Mouse (Mus musculus): ENCODE data around the gene Sdsl. TPM values are rescaled to one million over a fixed set of nuclear protein-coding genes. Genes with fewer than 3 reads are reported as not detected.

Gene Sdsl
- polyA plus RNA-seq, 1 experiment from 2014 or later = 1.6 TPM

DNA sequence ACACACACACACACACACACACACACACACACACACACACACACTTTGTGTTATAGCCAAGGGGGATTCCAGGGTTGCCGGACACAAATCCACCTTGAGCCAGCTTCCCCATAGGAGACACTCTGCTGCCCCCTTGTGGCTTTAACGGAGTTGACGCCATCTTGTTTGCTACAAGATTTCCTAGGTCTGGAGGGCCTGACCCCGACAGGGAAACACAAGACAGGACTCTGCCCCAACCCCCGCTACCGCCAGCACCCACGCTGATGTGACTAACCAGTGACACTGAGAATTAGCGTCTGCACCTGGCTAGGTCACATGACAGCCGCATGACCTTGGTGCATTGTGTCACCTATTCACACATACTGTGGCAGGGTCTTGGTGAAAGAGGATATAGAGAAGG lies 15.0 kb downstream of the Sdsl start:
- Histone ChIP-seq H3K4me1 (ENCODE audit: control insufficient read depth, insufficient read depth, low read length) (no peaks in the 10 kb centered on the region), H3K27ac (replicated peaks; ENCODE audit: low read depth, low read length) (no peak overlapping the region), H3K27me3 (replicated peaks; ENCODE audit: control insufficient read depth, insufficient read depth, low read length) (no peaks in the 10 kb centered on the region), H3K9ac (ENCODE audit: low read depth, low read length) (no peak overlapping the region), H3K4me3 (ENCODE audit: low read depth, low read length) (no peak overlapping the region), H3K36me3 (ENCODE audit: control insufficient read depth, insufficient read depth, low read length) (no peaks in the 10 kb centered on the region), H3K9me3 (ENCODE audit: control insufficient read depth, low read length) (no peaks in the 10 kb centered on the region), H3K4me2 (ENCODE audit: low read depth, low read length) (no peak overlapping the region)
- ATAC-seq (ENCODE audit: low read depth) (no peak), DNase-seq (ENCODE audit: low spot score) (peak; percentile 81)
- WGBS = 5% methylated on average over 9 of the region's 9 CpGs

DNA sequence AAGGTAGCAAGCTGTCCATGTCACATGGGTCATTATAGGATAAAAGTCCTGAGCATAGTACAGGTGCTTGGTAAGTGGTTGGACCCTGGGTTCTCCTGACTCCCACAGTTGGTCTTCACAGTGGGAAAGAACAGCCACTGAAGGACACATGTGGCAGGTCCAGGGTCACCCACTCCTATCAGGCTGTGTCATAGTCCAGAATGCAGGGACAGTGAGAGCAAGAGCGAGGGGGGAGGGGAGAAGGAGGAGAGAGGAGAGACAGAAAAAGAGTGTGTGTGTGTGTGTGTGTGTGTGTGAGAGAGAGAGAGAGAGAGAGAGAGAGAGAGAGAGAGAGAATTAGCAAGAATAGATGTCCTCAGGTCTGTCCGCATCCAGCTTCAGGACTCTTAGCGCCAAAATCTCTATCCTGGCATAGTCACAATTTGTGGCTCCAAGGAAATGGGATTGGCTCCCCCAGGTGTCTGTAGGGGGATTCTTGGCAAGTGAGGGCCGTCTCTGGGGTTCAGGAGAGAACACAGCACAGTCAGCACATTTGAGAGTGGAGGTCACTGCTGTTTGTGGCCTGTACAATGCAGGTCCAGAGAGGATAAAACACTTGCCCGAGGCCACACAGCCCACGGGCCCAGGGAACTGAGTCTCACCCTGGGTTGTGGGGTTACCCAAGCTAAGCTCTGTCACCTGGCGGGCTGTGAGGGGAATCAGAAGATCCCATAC lies 15.6 kb downstream of the Sdsl start:
- ATAC-seq (ENCODE audit: low read depth) (no peak), DNase-seq (ENCODE audit: low spot score) (no peak)
- Histone ChIP-seq H3K4me1 (ENCODE audit: control insufficient read depth, insufficient read depth, low read length) (no peaks in the 10 kb centered on the region), H3K9me3 (ENCODE audit: control insufficient read depth, low read length) (no peaks in the 10 kb centered on the region), H3K27ac (replicated peaks; ENCODE audit: low read depth, low read length) (no peak overlapping the region), H3K27me3 (replicated peaks; ENCODE audit: control insufficient read depth, insufficient read depth, low read length) (no peaks in the 10 kb centered on the region), H3K36me3 (ENCODE audit: control insufficient read depth, insufficient read depth, low read length) (no peaks in the 10 kb centered on the region), H3K4me2 (ENCODE audit: low read depth, low read length) (no peak overlapping the region), H3K9ac (ENCODE audit: low read depth, low read length) (no peak overlapping the region), H3K4me3 (ENCODE audit: low read depth, low read length) (no peak overlapping the region)
- 43% methylated on average over 7 of the region's 7 CpGs for WGBS

DNA sequence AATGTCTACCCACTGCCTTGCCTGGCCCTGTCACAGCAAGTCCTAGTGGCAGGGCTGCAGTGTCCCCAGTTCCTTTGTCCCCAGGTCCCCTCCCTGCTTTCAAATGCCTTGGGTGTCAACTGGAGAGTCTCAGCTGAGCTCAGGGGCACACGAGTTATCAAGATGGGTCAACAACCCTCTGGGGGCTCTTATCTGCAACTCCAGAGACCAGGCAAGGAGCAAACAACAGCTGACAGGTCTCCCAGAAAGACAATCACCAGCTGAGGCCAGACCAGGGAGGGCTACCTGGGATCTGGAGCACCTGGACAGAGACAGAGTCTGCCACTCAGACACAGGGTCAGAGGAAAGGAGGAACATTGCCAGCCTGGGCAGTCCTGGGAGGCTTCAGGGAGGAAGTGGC lies 16.4 kb downstream of the Sdsl start:
- DNase-seq (ENCODE audit: low spot score) (no peak), ATAC-seq (ENCODE audit: low read depth) (no peak)
- Histone ChIP-seq H3K9me3 (ENCODE audit: control insufficient read depth, low read length) (no peaks in the 10 kb centered on the region), H3K36me3 (ENCODE audit: control insufficient read depth, insufficient read depth, low read length) (no peaks in the 10 kb centered on the region), H3K4me3 (ENCODE audit: low read depth, low read length) (no peak overlapping the region), H3K27ac (replicated peaks; ENCODE audit: low read depth, low read length) (no peak overlapping the region), H3K27me3 (replicated peaks; ENCODE audit: control insufficient read depth, insufficient read depth, low read length) (no peaks in the 10 kb centered on the region), H3K4me2 (ENCODE audit: low read depth, low read length) (no peak overlapping the region), H3K4me1 (ENCODE audit: control insufficient read depth, insufficient read depth, low read length) (no peaks in the 10 kb centered on the region), H3K9ac (ENCODE audit: low read depth, low read length) (no peak overlapping the region)
- 38% methylated on average over 1 of the region's 1 CpGs for WGBS

DNA sequence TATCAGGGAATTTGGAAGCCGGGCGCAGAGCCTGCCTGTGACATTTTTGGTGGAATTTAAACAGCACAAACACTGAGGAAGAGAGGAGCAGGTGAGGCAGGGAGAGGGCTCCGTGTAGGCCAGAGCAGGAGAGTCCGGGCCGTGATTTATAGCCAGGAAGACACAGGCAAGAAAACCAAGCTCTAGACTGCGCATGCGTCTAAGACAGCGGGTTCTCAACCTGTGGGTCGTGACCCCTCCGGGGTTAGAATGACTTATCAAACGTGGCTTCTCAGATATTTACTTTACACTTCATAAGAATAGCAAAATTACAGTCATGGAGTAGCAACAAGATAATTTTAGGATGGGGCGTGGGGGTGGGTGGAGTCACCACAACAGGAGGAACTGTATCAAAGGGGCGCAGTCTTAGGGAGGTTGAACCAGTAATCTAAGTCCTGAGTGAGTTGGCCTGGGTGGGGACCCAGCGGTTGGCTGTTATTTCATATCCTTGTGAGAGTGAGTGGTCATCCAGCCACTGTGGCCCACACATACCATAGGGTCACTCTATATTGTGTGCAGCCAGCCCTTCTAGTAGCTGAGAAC lies 17.8 kb downstream of the Sdsl start:
- DNase-seq (ENCODE audit: low spot score) (no peak), ATAC-seq (ENCODE audit: low read depth) (no peak)
- no peak overlapping the region for H3K4me2 ChIP-seq (ENCODE audit: low read depth, low read length)
- no peak overlapping the region for H3K27ac ChIP-seq (replicated peaks; ENCODE audit: low read depth, low read length)
- no peak overlapping the region for H3K9ac ChIP-seq (ENCODE audit: low read depth, low read length)
- no peaks in the 10 kb centered on the region for H3K4me1 ChIP-seq (ENCODE audit: control insufficient read depth, insufficient read depth, low read length)
- H3K36me3 ChIP-seq (ENCODE audit: control insufficient read depth, insufficient read depth, low read length) = no peaks in the 10 kb centered on the region
- no peaks in the 10 kb centered on the region for H3K27me3 ChIP-seq (replicated peaks; ENCODE audit: control insufficient read depth, insufficient read depth, low read length)
- H3K4me3 ChIP-seq (ENCODE audit: low read depth, low read length) = no peak overlapping the region
- H3K9me3 ChIP-seq (ENCODE audit: control insufficient read depth, low read length) = no peaks in the 10 kb centered on the region
- WGBS = 71% methylated on average over 14 of the region's 14 CpGs

DNA sequence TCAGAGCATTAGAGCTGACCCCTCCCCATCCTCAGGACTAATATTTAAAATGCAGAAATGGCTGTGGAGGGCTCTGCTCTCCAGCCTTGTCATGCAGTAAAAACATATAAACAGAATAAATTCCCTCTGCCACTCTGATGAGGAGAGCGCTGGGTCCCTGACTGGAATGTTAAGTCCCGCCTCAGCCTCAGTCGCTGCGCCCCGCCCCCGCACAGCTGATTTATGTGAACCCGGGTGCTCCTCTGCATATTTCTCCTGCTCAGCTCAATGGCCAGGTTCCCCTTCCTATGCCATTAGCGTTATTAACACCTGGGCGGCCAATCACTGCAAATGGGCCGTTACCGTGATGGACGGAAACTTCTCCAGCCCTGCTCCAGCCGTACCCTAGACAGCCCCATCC lies 25.3 kb downstream of the Sdsl start:
- Histone ChIP-seq H3K27ac (replicated peaks; ENCODE audit: low read depth, low read length) (no peak overlapping the region), H3K4me1 (ENCODE audit: control insufficient read depth, insufficient read depth, low read length) (no peaks in the 10 kb centered on the region), H3K9me3 (ENCODE audit: control insufficient read depth, low read length) (no peaks in the 10 kb centered on the region), H3K9ac (ENCODE audit: low read depth, low read length) (no peak overlapping the region), H3K4me2 (ENCODE audit: low read depth, low read length) (no peak overlapping the region), H3K27me3 (replicated peaks; ENCODE audit: control insufficient read depth, insufficient read depth, low read length) (peaks cover 11% of the 10 kb centered on the region), H3K36me3 (ENCODE audit: control insufficient read depth, insufficient read depth, low read length) (no peaks in the 10 kb centered on the region), H3K4me3 (ENCODE audit: low read depth, low read length) (no peak overlapping the region)
- WGBS = 36% methylated on average over 13 of the region's 13 CpGs
- ATAC-seq (ENCODE audit: low read depth) (no peak), DNase-seq (ENCODE audit: low spot score) (no peak)

DNA sequence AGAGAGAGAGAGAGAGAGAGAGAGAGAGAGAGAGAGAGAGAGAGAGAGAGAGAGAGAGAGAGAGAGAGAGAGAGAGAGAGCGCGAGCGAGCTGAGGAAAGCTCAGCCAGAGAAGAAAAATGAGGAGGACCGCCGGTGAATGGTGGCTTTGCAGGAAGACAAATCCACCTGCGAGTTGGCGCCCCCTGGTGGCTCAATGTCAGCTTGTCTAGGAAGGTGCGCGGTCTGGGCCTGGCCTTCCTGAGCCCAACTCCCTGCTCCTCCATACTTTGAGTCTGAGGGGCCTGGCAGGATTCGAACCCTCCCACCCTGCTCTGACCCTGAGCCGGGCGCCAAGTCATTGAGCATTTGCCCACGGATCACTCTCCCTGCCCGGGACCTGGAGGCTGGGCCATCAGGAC lies 31.9 kb downstream of the Sdsl start:
- peak; percentile 92 for DNase-seq (ENCODE audit: low spot score)

DNA sequence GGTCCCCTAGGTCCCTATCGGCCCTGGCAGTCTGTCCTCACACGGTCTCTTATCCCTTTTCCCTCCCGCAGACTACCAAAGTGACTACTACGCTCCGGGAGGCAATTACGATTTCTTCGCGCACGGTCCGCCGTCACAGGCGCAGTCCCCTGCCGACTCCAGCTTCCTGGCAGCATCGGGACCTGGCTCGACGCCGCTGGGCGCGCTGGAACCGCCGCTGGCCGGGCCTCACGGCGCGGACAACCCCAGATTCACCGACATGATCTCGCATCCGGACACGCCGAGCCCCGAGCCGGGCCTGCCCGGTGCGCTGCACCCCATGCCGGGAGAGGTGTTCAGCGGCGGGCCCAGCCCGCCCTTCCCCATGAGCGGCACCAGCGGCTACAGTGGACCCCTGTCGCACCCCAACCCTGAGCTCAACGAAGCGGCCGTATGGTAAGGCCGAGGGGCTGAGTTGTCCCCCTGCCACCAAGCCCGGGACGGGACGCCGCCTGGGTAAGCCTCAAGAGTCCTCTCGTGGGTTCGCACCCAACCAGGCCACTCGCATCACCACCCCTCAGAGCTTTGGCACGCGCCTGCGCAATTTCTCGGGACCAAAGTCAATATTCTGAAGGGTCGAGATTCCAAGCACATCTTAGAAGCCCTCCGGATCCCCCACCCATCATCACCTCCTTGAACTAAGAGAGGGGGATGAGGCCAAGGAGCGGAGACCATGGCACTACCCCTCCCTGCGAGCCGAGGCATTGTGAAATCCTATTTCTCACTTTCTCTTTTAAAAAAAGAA lies 32.5 kb downstream of the Sdsl start:
- ATAC-seq (ENCODE audit: low read depth) = no peak
- H3K4me2 ChIP-seq (ENCODE audit: low read depth, low read length) = peak overlapping the region; percentile 49
- no peaks in the 10 kb centered on the region for H3K36me3 ChIP-seq (ENCODE audit: control insufficient read depth, insufficient read depth, low read length)
- WGBS = 7% methylated on average over 52 of the region's 61 CpGs
- H3K27ac ChIP-seq (replicated peaks; ENCODE audit: low read depth, low read length) = no peak overlapping the region
- H3K27me3 ChIP-seq (replicated peaks; ENCODE audit: control insufficient read depth, insufficient read depth, low read length) = peaks cover 75% of the 10 kb centered on the region
- peak overlapping the region; percentile 29 for H3K4me3 ChIP-seq (ENCODE audit: low read depth, low read length)
- no peaks in the 10 kb centered on the region for H3K9me3 ChIP-seq (ENCODE audit: control insufficient read depth, low read length)
- H3K9ac ChIP-seq (ENCODE audit: low read depth, low read length) = no peak overlapping the region
- no peaks in the 10 kb centered on the region for H3K4me1 ChIP-seq (ENCODE audit: control insufficient read depth, insufficient read depth, low read length)
- no peak for DNase-seq (ENCODE audit: low spot score)

More for the DNA sequence above, 31.9 kb downstream of the Sdsl start:
- Histone ChIP-seq H3K9ac (ENCODE audit: low read depth, low read length) (no peak overlapping the region), H3K4me2 (ENCODE audit: low read depth, low read length) (peak overlapping the region; percentile 49), H3K4me3 (ENCODE audit: low read depth, low read length) (peak overlapping the region; percentile 29), H3K36me3 (ENCODE audit: control insufficient read depth, insufficient read depth, low read length) (no peaks in the 10 kb centered on the region), H3K27ac (replicated peaks; ENCODE audit: low read depth, low read length) (no peak overlapping the region), H3K27me3 (replicated peaks; ENCODE audit: control insufficient read depth, insufficient read depth, low read length) (peaks cover 68% of the 10 kb centered on the region), H3K9me3 (ENCODE audit: control insufficient read depth, low read length) (no peaks in the 10 kb centered on the region), H3K4me1 (ENCODE audit: control insufficient read depth, insufficient read depth, low read length) (no peaks in the 10 kb centered on the region)
- peak; percentile 79; the same call in 1 of the 2 replicates for ATAC-seq (ENCODE audit: low read depth)
- 9% methylated on average over 10 of the region's 14 CpGs for WGBS

DNA sequence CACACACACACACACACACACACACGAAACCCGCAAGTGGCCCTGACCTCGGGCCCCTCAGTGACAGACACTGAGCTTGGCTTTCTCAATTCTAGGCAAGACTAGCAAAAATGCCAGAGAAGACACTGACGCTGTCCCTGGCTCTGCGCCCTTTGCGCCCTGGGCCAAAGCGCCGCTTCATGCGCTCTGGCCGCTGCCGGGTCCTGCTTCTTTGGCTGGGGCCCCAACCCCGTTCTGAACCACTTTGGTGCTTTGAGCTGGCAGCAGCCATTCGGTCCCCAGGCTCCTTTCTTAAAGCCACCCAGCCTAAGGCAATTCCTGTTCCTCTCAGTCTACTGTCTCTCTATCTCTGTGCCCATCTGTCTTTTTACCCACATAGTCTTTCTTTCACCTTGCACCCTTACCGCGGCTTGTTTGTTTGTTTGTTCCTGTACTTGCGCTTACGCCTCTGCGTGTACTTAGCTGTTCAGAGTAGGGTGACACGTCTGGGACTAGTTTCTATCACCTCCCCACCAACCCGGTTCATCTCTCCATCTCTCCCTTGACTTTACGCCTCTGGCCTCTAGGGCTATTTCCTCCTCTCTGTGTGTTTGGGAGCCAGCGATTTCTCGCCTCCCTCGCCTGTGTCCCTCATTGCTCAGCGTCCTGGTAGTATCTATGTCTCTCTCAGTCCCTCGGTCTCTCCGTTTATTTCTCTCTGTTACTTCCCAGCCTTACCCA lies 33.5 kb downstream of the Sdsl start:
- 5% methylated on average over 26 of the region's 27 CpGs for WGBS
- Histone ChIP-seq H3K36me3 (ENCODE audit: control insufficient read depth, insufficient read depth, low read length) (no peaks in the 10 kb centered on the region), H3K4me3 (ENCODE audit: low read depth, low read length) (0 out of 2 replicates have a peak overlapping the region, but pooled peaks have one; percentile 29), H3K4me2 (ENCODE audit: low read depth, low read length) (peak overlapping the region; percentile 49; the same call in 1 of the 2 replicates), H3K9me3 (ENCODE audit: control insufficient read depth, low read length) (no peaks in the 10 kb centered on the region), H3K27ac (replicated peaks; ENCODE audit: low read depth, low read length) (no peak overlapping the region), H3K9ac (ENCODE audit: low read depth, low read length) (no peak overlapping the region), H3K27me3 (replicated peaks; ENCODE audit: control insufficient read depth, insufficient read depth, low read length) (peaks cover 82% of the 10 kb centered on the region), H3K4me1 (ENCODE audit: control insufficient read depth, insufficient read depth, low read length) (no peaks in the 10 kb centered on the region)
- DNase-seq (ENCODE audit: low spot score) = no peak
- no peak for ATAC-seq (ENCODE audit: low read depth)

All from embryonic facial prominence, embryonic 14.5 days (tissue).